ENCODE assay signal across 9 mouse cellular contexts in genomic region chr1:123974621-123975020, GRCm38 (mm10).
DNase-seq lines count a peak whose midpoint lies in the region; ATAC-seq and TF ChIP-seq lines count a peak whose summit lies in the region.
"Had no signal": no experiment of that assay in that cellular context is flagged by ENCODE, and none has a peak within 500 bp of the region (broad histone marks: within the 10 kb centered on the region; RNA-seq: fewer than 3 reads in every experiment).

No protein-coding gene starts in this region.

- no peak for TF ChIP-seq POLR2A in kidney, adult 2 months (IDR thresholded peaks at IDR 0.05; ENCODE audit: low read depth, low read length)

- no peaks in the 10 kb centered on the region for H3K4me1 ChIP-seq in kidney, adult 2 months (ENCODE audit: control insufficient read depth, insufficient read depth, low read length)
- no peaks in the 10 kb centered on the region for H3K4me1 ChIP-seq in kidney, embryonic 15.5 days
- H3K4me1 ChIP-seq in hindbrain, embryonic 14.5 days (replicated peaks; ENCODE audit: control insufficient read depth, insufficient read depth, low read length), result no peaks in the 10 kb centered on the region

- H3K27ac ChIP-seq in kidney, adult 2 months (ENCODE audit: insufficient read depth, low read depth, low read length), result no peak overlapping the region
- H3K27ac ChIP-seq in kidney, embryonic 15.5 days, result no peak overlapping the region
- H3K27ac ChIP-seq in hindbrain, embryonic 14.5 days, result no peak overlapping the region
- H3K27ac ChIP-seq: macrophage had no signal

- DNase-seq in kidney, adult 2 months, result peak; percentile 2
- peak; percentile 12 for DNase-seq in 3T3-L1 (ENCODE audit: low read depth, low spot score)
- DNase-seq in adrenal gland, adult 2 months, result peak; percentile 1
- DNase-seq in embryo, embryonic 11 days, result peak; percentile 61
- DNase-seq in gastrocnemius, adult 18-20 months (ENCODE audit: low spot score), result no peak
- DNase-seq in hindbrain, embryonic 14.5 days (ENCODE audit: low spot score), result no peak
- no peak for DNase-seq in spleen, adult 12 weeks (ENCODE audit: low spot score)

- no peak overlapping the region for H3K4me3 ChIP-seq in kidney, adult 2 months (ENCODE audit: insufficient read depth, low read depth, low read length)
- H3K4me3 ChIP-seq in kidney, embryonic 15.5 days (replicated peaks), result no peak overlapping the region
- no peak overlapping the region for H3K4me3 ChIP-seq in hindbrain, embryonic 14.5 days (replicated peaks; ENCODE audit: low read length)

- H3K36me3 ChIP-seq in kidney, adult 2 months (ENCODE audit: control insufficient read depth, insufficient read depth, low read length), result no peaks in the 10 kb centered on the region
- no peaks in the 10 kb centered on the region for H3K36me3 ChIP-seq in kidney, embryonic 15.5 days
- no peaks in the 10 kb centered on the region for H3K36me3 ChIP-seq in hindbrain, embryonic 14.5 days (replicated peaks; ENCODE audit: control insufficient read depth, insufficient read depth)

- ATAC-seq in kidney, embryonic 15.5 days (replicated peaks; ENCODE audit: low FRiP score), result no peak
- ATAC-seq in hindbrain, embryonic 14.5 days (ENCODE audit: low FRiP score), result no peak

- H3K9me3 ChIP-seq in kidney, embryonic 15.5 days (replicated peaks), result no peaks in the 10 kb centered on the region
- H3K9me3 ChIP-seq in hindbrain, embryonic 14.5 days (ENCODE audit: control insufficient read depth, low read length), result no peaks in the 10 kb centered on the region

- no peaks in the 10 kb centered on the region for H3K27me3 ChIP-seq in kidney, adult 2 months (replicated peaks; ENCODE audit: control insufficient read depth, insufficient read depth, low read length)
- no peaks in the 10 kb centered on the region for H3K27me3 ChIP-seq in kidney, embryonic 15.5 days
- no peaks in the 10 kb centered on the region for H3K27me3 ChIP-seq in hindbrain, embryonic 14.5 days (ENCODE audit: control insufficient read depth, insufficient read depth, low read length)

- H3K4me2 ChIP-seq in kidney, embryonic 15.5 days, result no peak overlapping the region
- no peak overlapping the region for H3K4me2 ChIP-seq in hindbrain, embryonic 14.5 days (replicated peaks)

- WGBS in kidney, adult 2 months, result 25% methylated on average over 3 of the region's 3 CpGs
- 26% methylated on average over 3 of the region's 3 CpGs for WGBS in kidney, embryonic 15.5 days
- 28% methylated on average over 3 of the region's 3 CpGs for WGBS in hindbrain, embryonic 14.5 days

- TF ChIP-seq CTCF in kidney, adult 2 months (conservative IDR thresholded peaks at IDR 0.05; ENCODE audit: insufficient read depth, insufficient read length, low read depth, low read length), result peak; percentile 40

- no peak overlapping the region for H3K9ac ChIP-seq in kidney, embryonic 15.5 days
- no peak overlapping the region for H3K9ac ChIP-seq in hindbrain, embryonic 14.5 days

Comparison
In these comparisons a context has a peak if more than half of its experiments do, and no peak if none do; other contexts are left out.
1. DNase-seq: peak in kidney, adult 2 months (single experiment), 3T3-L1 (single experiment), adrenal gland, adult 2 months (single experiment) and embryo, embryonic 11 days (single experiment); none in gastrocnemius, adult 18-20 months (single experiment), hindbrain, embryonic 14.5 days (single experiment) and spleen, adult 12 weeks (single experiment).